Mouse (Mus musculus) thymus, postnatal 10 days (tissue): ENCODE results near the gene Casp7.
"Not testable (repeated sequence)": the region's sequence is repeated elsewhere in the genome, so short reads cannot be mapped to it uniquely, and the experiment has no call there.

Experiments
- DNase-seq, 2 experiments: peaks; one replicate each; pipeline ENCODE4 v3.0.0; 2021; ENCODE audit warnings: low spot score in 2 of 2

Casp7 gene

GRCm38 (mm10) chr19:56396669-56397621, at the start of gene Casp7:
Casp7 (plus strand) TSS chr19:56397129.
- peak; percentile 65 to 66 for DNase-seq

DNA sequence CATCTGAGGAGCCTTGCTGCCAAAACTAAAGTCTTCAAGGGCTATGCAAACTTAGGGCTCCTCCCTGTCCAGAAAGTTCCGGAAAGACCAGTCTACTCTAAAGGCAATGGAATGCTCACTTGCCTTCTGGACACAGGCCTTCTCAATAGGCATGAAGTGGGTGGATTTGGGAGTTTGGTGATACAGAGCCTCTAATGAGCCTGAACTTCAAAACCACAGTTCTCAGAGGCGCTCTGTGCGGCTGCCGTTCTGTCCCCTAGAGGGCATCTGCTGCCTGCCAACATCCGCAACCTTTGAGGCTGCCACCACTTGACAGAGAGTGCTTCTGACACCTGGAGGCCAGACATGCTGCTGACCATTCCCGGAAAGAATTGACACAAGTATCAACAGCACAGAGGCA, 47.6 kb upstream of the Casp7 start:
- DNase-seq = peak in 1 of 2 experiments; percentile 39

- DNase-seq = no peak
Measured at GRCm38 (mm10) chr19:56353689-56354088, 43.2 kb upstream of the Casp7 start.

DNA sequence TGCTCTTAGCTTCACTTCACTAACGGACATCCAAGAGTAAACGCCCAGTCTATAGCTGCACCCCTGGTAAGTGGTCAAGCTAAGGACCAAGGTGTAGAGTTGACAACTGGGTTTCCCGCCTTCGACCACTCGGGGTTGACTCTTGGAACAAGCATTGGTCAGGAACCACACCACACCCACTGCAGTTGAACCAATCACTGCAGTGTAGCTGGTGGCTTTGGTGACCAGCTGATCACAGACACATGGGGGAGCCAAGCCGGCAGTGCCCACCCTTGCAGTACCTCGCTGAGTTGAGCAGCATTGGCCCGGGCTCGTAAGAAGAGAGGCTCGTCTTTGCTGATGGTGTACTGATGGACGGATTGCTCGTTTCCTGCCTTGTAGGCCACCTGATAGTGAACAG, 41.7 kb upstream of the Casp7 start:
- DNase-seq = no peak

GRCm38 (mm10) chr19:56356480-56357373, 40.2 kb upstream of the Casp7 start:
- peak; percentile 46 to 82 for DNase-seq

GRCm38 (mm10) chr19:56357374-56357708, 39.6 kb upstream of the Casp7 start:
- DNase-seq = not testable (repeated sequence)

GRCm38 (mm10) chr19:56358890-56359289, 38.0 kb upstream of the Casp7 start:
- no peak for DNase-seq

GRCm38 (mm10) chr19:56363721-56364460, 33.0 kb upstream of the Casp7 start:
- DNase-seq = peak; percentile 66

DNA sequence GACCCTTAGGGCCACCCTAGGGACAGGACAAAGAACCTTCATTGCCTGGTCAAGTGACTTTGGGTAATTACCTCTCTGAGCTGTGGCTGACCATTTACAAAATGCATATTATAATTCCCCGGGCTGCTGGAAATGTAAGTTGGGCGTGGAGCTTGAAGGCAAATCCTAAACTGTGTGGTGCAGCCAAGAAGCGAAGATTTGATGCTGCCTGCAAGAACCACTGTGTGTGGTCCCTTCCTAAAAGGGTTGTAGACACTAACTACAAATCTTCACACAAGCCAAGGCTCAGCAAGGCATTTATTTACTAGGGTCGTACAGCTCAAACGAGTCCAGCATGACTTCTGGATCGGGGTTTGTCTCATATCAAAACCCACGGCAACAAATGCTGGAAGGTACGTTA, 32.4 kb upstream of the Casp7 start:
- DNase-seq = no peak

DNA sequence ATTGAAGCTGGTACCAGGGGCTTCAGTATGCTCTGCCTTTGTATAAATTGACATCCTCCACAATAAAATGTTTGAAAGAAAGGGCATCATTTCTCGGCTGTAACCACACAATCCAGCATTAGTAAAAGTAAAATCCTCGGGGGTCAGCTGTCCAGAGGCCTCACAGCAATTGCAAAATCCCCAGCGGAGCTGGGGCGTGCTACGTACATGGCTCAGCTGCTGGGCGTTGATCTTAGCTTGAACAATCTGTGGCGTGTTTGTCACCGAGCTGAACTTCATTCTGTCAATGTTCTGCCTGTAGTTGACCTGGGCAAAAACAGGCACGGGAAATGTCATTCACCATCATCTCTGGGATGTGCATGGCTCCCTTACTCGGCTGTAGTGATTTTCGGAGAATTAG, 30.8 kb upstream of the Casp7 start:
- no peak for DNase-seq

- no peak for DNase-seq
Measured at GRCm38 (mm10) chr19:56366625-56367024, 30.3 kb upstream of the Casp7 start.

DNA sequence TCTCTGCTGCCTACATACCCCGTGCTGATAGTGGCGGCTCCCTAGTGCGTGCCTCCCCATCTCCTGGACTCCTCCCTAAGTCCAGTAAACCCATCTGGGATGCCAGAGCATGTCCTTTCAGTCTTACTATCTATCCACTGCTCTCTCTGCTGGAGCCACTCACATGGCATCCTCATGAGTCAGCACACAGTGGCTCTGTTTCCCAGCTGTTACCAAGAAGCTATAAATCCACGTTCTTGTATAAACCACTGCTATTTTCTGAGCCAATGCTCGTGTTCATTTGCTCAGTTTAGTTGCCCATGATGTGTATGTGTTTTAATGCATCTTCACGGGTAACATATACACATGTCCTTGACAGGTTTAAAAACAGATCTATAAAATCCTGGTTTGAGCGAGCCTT, 29.2 kb upstream of the Casp7 start:
- DNase-seq = no peak

- DNase-seq = peak in 1 of 2 experiments; percentile 32
Measured at GRCm38 (mm10) chr19:56368912-56369311, 28.0 kb upstream of the Casp7 start.

GRCm38 (mm10) chr19:56370389-56371150, 26.4 kb upstream of the Casp7 start:
- no peak for DNase-seq

GRCm38 (mm10) chr19:56372226-56372625, 24.7 kb upstream of the Casp7 start:
- no peak for DNase-seq

DNA sequence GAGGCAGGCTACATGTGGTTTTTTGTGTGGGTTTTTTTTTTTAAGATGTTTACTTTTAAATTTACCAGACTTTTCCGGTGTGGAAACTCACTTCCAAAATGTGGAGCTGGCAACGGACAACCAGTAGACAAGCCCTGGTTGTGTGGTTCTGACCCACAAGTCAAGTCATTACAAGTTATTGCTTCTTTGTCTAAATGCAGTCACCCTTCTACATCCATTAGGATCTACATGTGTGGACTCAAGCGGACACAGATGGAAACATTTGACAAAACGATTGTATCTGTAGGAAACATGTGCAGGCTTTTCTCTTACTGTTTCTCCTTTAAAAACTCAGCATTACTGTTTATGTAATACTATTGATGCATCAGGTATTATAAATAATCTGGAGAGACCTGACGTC, 23.7 kb upstream of the Casp7 start:
- DNase-seq = no peak

GRCm38 (mm10) chr19:56374011-56374410, 22.9 kb upstream of the Casp7 start:
- no peak for DNase-seq

- no peak for DNase-seq
Measured at GRCm38 (mm10) chr19:56378007-56378406, 18.9 kb upstream of the Casp7 start.

DNA sequence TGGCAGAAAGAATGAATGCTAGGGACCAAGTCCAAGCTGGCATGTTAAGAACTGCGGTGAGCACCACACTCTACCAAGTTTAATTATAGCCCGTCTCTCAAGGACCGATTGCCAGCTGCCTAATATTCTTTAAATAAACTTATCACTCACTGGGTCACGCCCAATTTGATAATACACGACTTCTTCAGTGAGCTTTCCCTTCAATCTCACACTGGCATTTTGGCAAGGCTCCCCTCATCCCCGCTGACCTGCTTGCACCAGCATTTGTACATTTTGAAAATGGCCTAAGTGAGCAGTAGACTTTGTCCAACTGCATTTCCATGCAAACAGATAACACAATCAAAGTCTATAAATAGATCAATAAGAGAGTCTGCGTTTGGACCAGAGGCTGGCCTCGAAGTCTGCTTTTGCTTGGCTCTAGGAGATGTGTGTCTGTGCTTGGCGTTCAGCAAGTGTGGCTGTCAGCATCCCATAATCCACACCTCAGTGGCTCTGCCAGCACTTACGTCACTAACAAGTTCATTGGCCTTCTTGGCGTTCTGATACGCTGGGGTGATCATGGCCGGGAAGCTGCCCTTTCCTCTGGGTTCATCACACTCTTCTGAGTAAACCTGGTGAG, 18.3 kb upstream of the Casp7 start:
- DNase-seq = no peak

DNA sequence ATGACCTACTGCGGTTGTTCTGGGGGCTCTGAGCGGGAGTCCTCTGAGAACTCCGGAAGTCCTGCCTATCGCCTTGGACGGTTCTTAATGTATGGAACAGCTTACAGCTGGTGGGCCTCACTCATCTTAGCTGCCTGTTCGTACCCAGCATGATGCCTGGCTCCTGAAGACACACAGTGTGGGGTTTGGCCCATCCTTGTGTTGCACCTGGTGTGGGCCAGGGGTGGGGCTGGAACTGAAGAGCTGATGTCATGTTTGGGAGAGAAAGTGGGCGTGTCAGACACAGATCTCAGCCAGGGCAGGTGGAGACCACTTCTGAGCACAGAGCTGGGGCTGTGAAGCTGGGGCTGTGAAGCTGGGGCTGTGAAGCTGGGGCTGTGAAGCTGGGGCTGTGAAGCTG, 16.6 kb upstream of the Casp7 start:
- peak; percentile 75 to 82 for DNase-seq

DNA sequence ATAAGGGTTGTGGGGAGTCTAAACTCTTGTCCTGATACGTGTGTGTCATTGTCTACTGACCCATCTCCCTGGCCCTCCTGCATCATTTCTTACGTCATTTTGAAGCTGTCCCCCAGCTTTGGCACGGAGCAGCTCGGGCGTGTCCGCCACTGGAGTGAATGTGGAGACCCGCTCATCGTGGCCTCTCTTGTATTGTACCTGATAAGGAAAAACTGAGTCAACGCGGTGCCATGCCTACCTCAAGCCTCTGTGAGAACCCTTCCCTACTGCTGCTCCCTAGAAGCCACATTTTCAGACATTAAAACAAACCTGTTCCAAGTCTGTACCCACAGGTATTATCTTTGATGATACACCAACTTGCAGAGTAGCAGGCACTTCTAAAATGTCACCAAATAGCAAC, 15.5 kb upstream of the Casp7 start:
- DNase-seq = no peak
